ENCODE assay signal across 11 mouse cellular contexts in genomic region chr2:109979209-109979608, GRCm38 (mm10). TPM values are rescaled to one million over a fixed set of nuclear protein-coding genes. Genes with fewer than 3 reads are reported as not detected.
DNase-seq lines count a peak whose midpoint lies in the region; ATAC-seq and TF ChIP-seq lines count a peak whose summit lies in the region.
"Had no signal": no experiment of that assay in that cellular context is flagged by ENCODE, and none has a peak within 500 bp of the region (broad histone marks: within the 10 kb centered on the region; RNA-seq: fewer than 3 reads in every experiment).

No protein-coding gene starts in this region.

- H3K79me2 ChIP-seq in liver, adult 2 months (ENCODE audit: control insufficient read depth, insufficient read depth, low read length) = peaks cover 18% of the 10 kb centered on the region

- no peak overlapping the region for H3K9ac ChIP-seq in kidney, embryonic 14.5 days (ENCODE audit: low read depth, low read length)
- H3K9ac ChIP-seq in liver, adult 2 months (ENCODE audit: low read depth, low read length) = no peak overlapping the region
- no peak overlapping the region for H3K9ac ChIP-seq in intestine, embryonic 16.5 days (ENCODE audit: low read depth, low read length)
- H3K9ac ChIP-seq: liver, embryonic 15.5 days had no signal

- H3K4me2 ChIP-seq in kidney, embryonic 14.5 days (replicated peaks; ENCODE audit: low read depth, low read length) = no peak overlapping the region
- no peak overlapping the region for H3K4me2 ChIP-seq in intestine, embryonic 16.5 days (ENCODE audit: low read depth, low read length)
- H3K4me2 ChIP-seq: liver, embryonic 15.5 days had no signal

- 0 out of 2 replicates have a peak, but pooled peaks cover 5% of the 10 kb centered on the region for H3K4me1 ChIP-seq in kidney, embryonic 14.5 days (ENCODE audit: control insufficient read depth, insufficient read depth, low read length)
- H3K4me1 ChIP-seq in liver, adult 2 months (ENCODE audit: control insufficient read depth, insufficient read depth, low read length) = peaks cover 43% of the 10 kb centered on the region
- peaks cover 11% of the 10 kb centered on the region; the same call in 1 of the 2 replicates for H3K4me1 ChIP-seq in intestine, embryonic 16.5 days (ENCODE audit: control insufficient read depth, insufficient read depth, low read length)
- H3K4me1 ChIP-seq: megakaryocyte, embryonic 14.5 days had no signal

- H3K4me3 ChIP-seq in kidney, embryonic 14.5 days (ENCODE audit: low read length) = no peak overlapping the region
- H3K4me3 ChIP-seq in liver, adult 2 months (ENCODE audit: insufficient read depth, low read depth, low read length) = no peak overlapping the region
- H3K4me3 ChIP-seq in intestine, embryonic 16.5 days (ENCODE audit: low read length) = no peak overlapping the region
- H3K4me3 ChIP-seq: liver, embryonic 15.5 days; megakaryocyte, embryonic 14.5 days had no signal

- no peak for TF ChIP-seq CTCF in liver, adult 2 months (IDR thresholded peaks at IDR 0.05; ENCODE audit: low read depth, low read length)

- peaks cover 10% of the 10 kb centered on the region for H3K36me3 ChIP-seq in kidney, embryonic 14.5 days (ENCODE audit: control insufficient read depth, insufficient read depth, low read length)
- H3K36me3 ChIP-seq in liver, adult 2 months (ENCODE audit: control insufficient read depth, insufficient read depth, low read length) = peaks cover 2% of the 10 kb centered on the region; the same call in 1 of the 2 replicates
- H3K36me3 ChIP-seq in intestine, embryonic 16.5 days (ENCODE audit: control insufficient read depth, insufficient read depth, low read length) = no peaks in the 10 kb centered on the region
- H3K36me3 ChIP-seq: liver, embryonic 15.5 days had no signal

- no peak for TF ChIP-seq POLR2A in liver, adult 2 months (IDR thresholded peaks at IDR 0.05; ENCODE audit: extremely low read depth, insufficient read depth, low read length)

- H3K9me3 ChIP-seq in kidney, embryonic 14.5 days (ENCODE audit: control insufficient read depth, low read length) = no peaks in the 10 kb centered on the region
- no peaks in the 10 kb centered on the region for H3K9me3 ChIP-seq in intestine, embryonic 16.5 days (ENCODE audit: control insufficient read depth, low read length)
- H3K9me3 ChIP-seq: liver, embryonic 15.5 days; megakaryocyte, embryonic 14.5 days had no signal

- no peaks in the 10 kb centered on the region for H3K27me3 ChIP-seq in kidney, embryonic 14.5 days (ENCODE audit: control insufficient read depth, insufficient read depth, low read length)
- H3K27me3 ChIP-seq in liver, adult 2 months (ENCODE audit: control insufficient read depth, insufficient read depth, low read length) = no peaks in the 10 kb centered on the region
- no peaks in the 10 kb centered on the region for H3K27me3 ChIP-seq in intestine, embryonic 16.5 days (replicated peaks; ENCODE audit: control insufficient read depth, insufficient read depth, low read length)
- H3K27me3 ChIP-seq: liver, embryonic 15.5 days; megakaryocyte, embryonic 14.5 days had no signal

- DNase-seq in adrenal gland, postnatal 10 days = peak; percentile 57
- DNase-seq in adrenal gland, adult 2 months = no peak
- peak; percentile 42 for DNase-seq in kidney, postnatal 10 days
- peak; percentile 16 to 43 for DNase-seq in heart, adult 9 months (ENCODE audit: low spot score in 2 of 2)
- peak; percentile 76 for DNase-seq in liver, adult 2 months (ENCODE audit: extremely low read depth, low read depth, low spot score)
- no peak for DNase-seq in thymus, postnatal 0 days (ENCODE audit: low spot score)
- DNase-seq: kidney, postnatal 14 days had no signal

- no peak overlapping the region for H3K27ac ChIP-seq in kidney, embryonic 14.5 days (ENCODE audit: low read depth, low read length)
- H3K27ac ChIP-seq in liver, adult 2 months (replicated peaks; ENCODE audit: insufficient read depth, low read depth, low read length) = no peak overlapping the region
- no peak overlapping the region for H3K27ac ChIP-seq in intestine, embryonic 16.5 days (ENCODE audit: low read length)
- H3K27ac ChIP-seq: liver, embryonic 15.5 days had no signal

- ATAC-seq in kidney, embryonic 14.5 days (ENCODE audit: low FRiP score, low TSS enrichment) = no peak
- ATAC-seq in intestine, embryonic 16.5 days = no peak

RNA-seq across cellular contexts. Expression of gene Ccdc34, which starts 38.4 kb away (rescaled TPM):
- 10 to 100 TPM; 13.8 to 16.7 TPM for total RNA-seq in adrenal gland, postnatal 10 days (2021)
- 1 to 10 TPM; 6.5 to 7.3 TPM for total RNA-seq in adrenal gland, adult 2 months (2021)
- 6.9 and 9.6 TPM in 2 replicates for polyA plus RNA-seq in adrenal gland, adult 2 months (2012; rRNA removed)
- polyA plus RNA-seq in kidney, embryonic 14.5 days (2014; fragmentation: Nextera tagmentation; extraction: Ambion mirVana) = 59.7 and 75.0 TPM in 2 replicates
- 1.1 and 1.4 TPM in 2 replicates for total RNA-seq in liver, adult 2 months (2014; rRNA removed)
- polyA plus RNA-seq in liver, adult 2 months (2012; rRNA removed) = 0.61 and 0.66 TPM in 2 replicates
- polyA plus RNA-seq in intestine, embryonic 16.5 days (2015; fragmentation: Nextera tagmentation; extraction: Ambion mirVana) = 34.5 and 40.0 TPM in 2 replicates
- polyA plus RNA-seq in thymus, postnatal 0 days (2015; fragmentation: Nextera tagmentation; extraction: Ambion mirVana) = 40.0 and 43.0 TPM in 2 replicates

Comparison
In these comparisons a context has a peak if more than half of its experiments do, and no peak if none do; other contexts are left out.
1. DNase-seq: peak in adrenal gland, postnatal 10 days (single experiment), kidney, postnatal 10 days (single experiment), heart, adult 9 months (2 of 2) and liver, adult 2 months (single experiment); none in adrenal gland, adult 2 months (single experiment) and thymus, postnatal 0 days (single experiment).